Mouse (Mus musculus): ENCODE measurements around the gene 1700029I15Rik.

DNA sequence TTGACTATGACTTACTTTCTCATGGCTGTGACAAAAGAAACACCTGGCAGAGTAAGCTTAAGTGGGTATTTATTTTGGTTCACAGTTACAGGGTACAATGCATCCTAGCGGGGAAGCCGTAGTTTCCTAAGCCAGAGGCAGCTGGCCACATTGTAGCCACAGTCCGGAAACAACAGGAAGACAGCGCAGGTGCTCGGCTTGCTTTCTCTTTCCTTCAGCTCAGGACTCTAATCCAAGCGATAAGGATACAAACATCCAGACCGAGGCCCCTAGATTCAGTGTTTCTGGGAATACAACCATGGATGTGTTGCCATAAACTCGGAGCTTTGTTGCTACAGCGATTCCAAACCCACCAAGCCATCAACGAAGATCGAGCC is 8.9 kb upstream of the 1700029I15Rik start:
- no peak for TF ChIP-seq CTCF (IDR thresholded peaks at IDR 0.05; ENCODE audit: low read depth)
- no peak for TF ChIP-seq EP300 (IDR thresholded peaks at IDR 0.05; ENCODE audit: low read depth)

Data from liver, postnatal 0 days (tissue).